Mouse (Mus musculus) small intestine, adult 2 months (tissue): ENCODE measurements around the gene Hoxb5. TPM values are rescaled to one million over a fixed set of nuclear protein-coding genes. Genes with fewer than 3 reads are reported as not detected.

Experiments used
- H3K27ac ChIP-seq: fragments of 200-500 bp; 2 replicates; pipeline ENCODE4 v1.5.1; 2012; ENCODE audit warnings: low read depth, low read length, control low read depth, inconsistent platforms; ENCODE audit not compliant: insufficient read depth
- H3K27me3 ChIP-seq: fragments of 200-500 bp; 2 replicates; pipeline ENCODE4 v1.6.1; 2012; ENCODE audit warnings: mild to moderate bottlenecking, moderate library complexity, low read length, inconsistent platforms; ENCODE audit not compliant: control insufficient read depth, insufficient read depth
- H3K36me3 ChIP-seq: fragments of 200-500 bp; 2 replicates; pipeline ENCODE4 v1.6.1; 2012; ENCODE audit warnings: mild to moderate bottlenecking, low read length, control low read depth, inconsistent platforms; ENCODE audit not compliant: control insufficient read depth, insufficient read depth
- H3K4me1 ChIP-seq: fragments of 200-500 bp; 2 replicates; pipeline ENCODE4 v1.6.1; 2012; ENCODE audit warnings: low read length, inconsistent platforms, mixed read lengths; ENCODE audit not compliant: control insufficient read depth, insufficient read depth, insufficient read length
- H3K4me3 ChIP-seq: fragments of 200-500 bp; 2 replicates; pipeline ENCODE4 v1.5.1; 2012; ENCODE audit warnings: low read depth, mild to moderate bottlenecking, control low read depth, inconsistent platforms, low read length, moderate library complexity
- CTCF ChIP-seq: fragments of 200-500 bp; IDR thresholded peaks from 2 replicates; pipeline ENCODE4 v1.5.1; 2012; ENCODE audit warnings: low read depth, mild to moderate bottlenecking, control low read depth, inconsistent platforms, low read length, moderate library complexity, mixed read lengths; ENCODE audit not compliant: insufficient replicate concordance, insufficient read length; ENCODE audit errors: extremely low read depth
- POLR2A ChIP-seq: fragments of 200-500 bp; IDR thresholded peaks from 2 replicates; pipeline ENCODE4 v1.6.1; 2012; ENCODE audit warnings: low read depth, mild to moderate bottlenecking, control low read depth, inconsistent platforms, low read length, moderate library complexity
- WGBS: fragments of 180-500 bp; shearing (Covaris S2); methylation state at CpG from one replicate; pipeline ENCODE4 v1.1.7; 2018; 5-methylcytosine and 5-hydroxymethylcytosine counted together
- polyA plus RNA-seq: library from polyadenylated mRNA; depleted of rRNA; stranded (reverse); fragments of >200 nt; gene quantifications from 2 replicates; pipeline ENCODE4 v1.2.3, GENCODE M21; 2012

The Hoxb5 gene
- polyA plus RNA-seq, 1 experiment, result 3.2 TPM

DNA sequence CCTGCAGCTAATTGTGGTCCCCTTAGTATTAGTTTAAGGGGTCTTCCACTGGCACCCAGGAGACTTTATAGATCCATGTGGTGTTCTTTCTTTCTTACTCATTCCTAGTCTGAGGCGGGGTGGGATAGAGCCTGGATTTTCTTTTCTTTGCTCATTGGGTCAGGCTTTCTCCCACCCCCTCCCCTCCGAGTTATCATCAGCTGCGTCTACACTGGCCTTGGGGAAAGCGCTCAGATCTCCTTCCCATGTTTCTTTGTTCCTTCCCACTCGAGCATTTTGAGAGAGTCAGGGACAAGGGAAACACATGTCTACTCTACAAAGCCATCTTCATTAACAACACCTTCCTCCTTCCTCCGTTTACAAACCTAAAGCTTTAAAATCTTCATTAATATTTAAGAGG is 33.9 kb downstream of the Hoxb5 start:
- 50% methylated on average over 6 of the region's 6 CpGs for WGBS
- H3K27ac ChIP-seq, result no peak overlapping the region
- H3K36me3 ChIP-seq, result no peaks in the 10 kb centered on the region
- peaks cover 2% of the 10 kb centered on the region; the same call in 1 of the 2 replicates for H3K4me1 ChIP-seq
- TF ChIP-seq CTCF, result no peak
- H3K4me3 ChIP-seq, result no peak overlapping the region
- peaks cover 18% of the 10 kb centered on the region for H3K27me3 ChIP-seq

- WGBS, result 73% methylated on average over 7 of the region's 7 CpGs
- Histone ChIP-seq H3K27me3 (peaks cover 32% of the 10 kb centered on the region), H3K4me3 (no peak overlapping the region), H3K4me1 (peaks cover 2% of the 10 kb centered on the region; the same call in 1 of the 2 replicates), H3K36me3 (no peaks in the 10 kb centered on the region), H3K27ac (peak overlapping the region; percentile 35)
- TF ChIP-seq CTCF (no peak), POLR2A (no peak)
These were observed 36.1 kb downstream of the Hoxb5 start for GRCm38 (mm10) chr11:96338957-96339855.

DNA sequence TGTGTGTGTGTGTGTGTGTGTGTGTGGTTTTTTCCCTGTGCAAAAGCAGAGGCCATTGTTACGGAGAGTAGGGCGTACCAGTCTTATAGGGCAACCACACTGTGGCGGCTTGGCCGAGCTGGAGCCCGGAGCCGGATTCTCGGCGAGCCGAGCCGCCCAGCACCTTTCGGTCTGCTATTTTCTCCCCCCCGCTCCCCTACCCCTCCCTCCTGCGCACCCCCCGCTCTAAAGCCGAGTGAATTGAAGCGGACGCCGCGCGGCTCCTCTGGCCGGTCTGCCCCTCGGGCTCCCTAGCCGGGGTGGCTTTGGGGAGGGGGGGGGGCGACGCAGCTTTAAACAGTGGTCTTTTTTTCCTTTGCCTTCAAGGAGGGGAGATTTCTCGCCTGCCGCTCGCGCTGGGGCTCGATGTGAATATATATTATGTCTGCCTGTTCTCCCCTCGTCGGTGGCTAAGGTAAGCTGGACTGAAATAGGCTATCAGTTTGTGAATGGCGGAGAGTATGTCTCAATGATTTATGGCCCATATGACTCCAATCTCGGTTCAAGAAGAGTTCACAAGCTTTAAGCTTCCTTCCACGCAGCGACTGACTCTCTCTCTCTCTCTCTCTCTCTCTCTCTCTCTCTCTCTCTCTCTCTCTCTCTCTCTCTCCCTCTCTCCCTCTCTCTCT is 37.7 kb downstream of the Hoxb5 start:
- H3K4me1 ChIP-seq, result peaks cover 2% of the 10 kb centered on the region; the same call in 1 of the 2 replicates
- H3K27ac ChIP-seq, result peak overlapping the region; percentile 47
- peak overlapping the region; percentile 55 for H3K4me3 ChIP-seq
- WGBS, result 3% methylated on average over 36 of the region's 36 CpGs
- no peaks in the 10 kb centered on the region for H3K36me3 ChIP-seq
- peaks cover 39% of the 10 kb centered on the region for H3K27me3 ChIP-seq
- TF ChIP-seq POLR2A, result no peak
- TF ChIP-seq CTCF, result no peak

GRCm38 (mm10) chr11:96341701-96342575 is 38.8 kb downstream of the Hoxb5 start:
- peaks cover 42% of the 10 kb centered on the region for H3K27me3 ChIP-seq
- peaks cover 2% of the 10 kb centered on the region; the same call in 1 of the 2 replicates for H3K4me1 ChIP-seq
- peak overlapping the region; percentile 58 for H3K4me3 ChIP-seq
- whole genome bisulfite sequencing, result 17% methylated on average over 40 of the region's 40 CpGs
- TF ChIP-seq POLR2A (no peak), CTCF (no peak)
- peak overlapping the region; percentile 85 for H3K27ac ChIP-seq
- H3K36me3 ChIP-seq, result no peaks in the 10 kb centered on the region

DNA sequence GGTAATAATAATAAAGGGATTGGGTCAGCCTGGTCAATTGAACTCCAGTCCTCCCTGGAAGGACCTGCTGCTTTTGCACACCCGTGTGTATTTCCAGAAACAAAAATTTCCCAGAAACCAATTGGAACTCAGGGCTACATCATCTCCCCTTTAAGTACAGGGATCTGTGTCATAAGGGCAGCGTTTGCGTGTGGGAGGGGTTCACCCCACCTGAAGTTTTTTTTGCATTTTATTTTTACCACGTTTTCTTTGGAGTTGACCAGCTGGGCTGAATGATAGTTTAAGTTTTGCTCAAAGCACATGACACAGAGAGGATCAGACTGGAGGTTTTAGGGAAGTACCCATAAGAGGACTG is 39.4 kb downstream of the Hoxb5 start:
- H3K4me3 ChIP-seq, result no peak overlapping the region
- H3K4me1 ChIP-seq, result peaks cover 2% of the 10 kb centered on the region; the same call in 1 of the 2 replicates
- peak overlapping the region; percentile 64; the same call in 1 of the 2 replicates for H3K27ac ChIP-seq
- H3K27me3 ChIP-seq, result peaks cover 42% of the 10 kb centered on the region
- WGBS, result 38% methylated on average over 4 of the region's 4 CpGs
- TF ChIP-seq POLR2A (no peak), CTCF (no peak)
- H3K36me3 ChIP-seq, result no peaks in the 10 kb centered on the region

DNA sequence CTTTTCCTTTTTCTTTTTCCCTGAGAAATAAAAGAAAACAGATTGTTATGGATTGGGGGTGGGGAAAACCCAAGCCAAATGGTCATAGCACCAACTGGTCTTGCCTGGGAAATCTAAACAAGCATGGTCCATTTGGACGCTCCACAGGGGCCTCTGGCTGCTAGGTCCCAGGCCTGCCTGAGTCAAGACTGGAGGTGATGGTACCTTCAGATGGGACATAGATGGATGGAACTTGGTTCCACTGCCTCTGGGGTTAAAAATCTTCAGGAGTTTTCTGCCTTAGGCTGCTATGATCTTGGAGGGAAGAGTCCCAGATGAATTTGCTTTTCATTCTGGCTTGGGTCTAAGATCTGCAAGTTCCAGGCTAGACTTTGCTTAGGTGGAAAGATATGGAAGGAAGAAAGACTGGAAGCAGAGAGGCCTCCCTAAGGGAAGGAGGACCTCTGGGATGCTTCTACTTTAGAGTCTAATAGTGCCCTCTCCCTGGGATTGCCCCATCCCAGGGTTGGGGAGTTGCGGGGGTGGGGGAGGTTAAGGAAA is 40.1 kb downstream of the Hoxb5 start:
- H3K4me3 ChIP-seq, result no peak overlapping the region
- peak overlapping the region; percentile 55 for H3K27ac ChIP-seq
- peaks cover 2% of the 10 kb centered on the region; the same call in 1 of the 2 replicates for H3K4me1 ChIP-seq
- no peaks in the 10 kb centered on the region for H3K36me3 ChIP-seq
- TF ChIP-seq POLR2A (no peak), CTCF (no peak)
- WGBS, result 65% methylated on average over 2 of the region's 2 CpGs
- H3K27me3 ChIP-seq, result peaks cover 42% of the 10 kb centered on the region
